Mouse (Mus musculus): Measurements from ENCODE around the gene Rnf113a1.
"Not testable (repeated sequence)": the region's sequence is repeated elsewhere in the genome, so short reads cannot be mapped to it uniquely, and the experiment has no call there.

DNA sequence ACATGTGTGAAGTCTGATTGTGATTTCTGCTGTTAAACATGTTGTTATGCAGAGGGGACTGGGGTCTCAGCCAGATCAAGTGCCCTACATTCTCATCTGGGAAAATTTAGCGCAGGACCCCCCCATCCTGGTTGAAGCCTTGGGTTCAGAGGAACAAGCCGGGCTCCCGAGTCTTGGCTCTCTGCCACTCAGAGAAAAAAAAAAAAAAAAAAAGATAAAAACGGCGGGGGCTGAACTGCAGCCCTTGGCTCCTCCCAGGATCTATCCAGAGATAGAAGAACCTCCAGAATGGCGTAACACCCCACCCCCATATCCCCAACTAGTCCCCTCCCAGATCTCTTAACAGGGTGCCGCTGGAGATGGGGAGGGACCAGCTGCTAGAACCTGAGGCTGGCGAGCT, 6.6 kb upstream of the Rnf113a1 start:
- TF ChIP-seq POLR2A (IDR thresholded peaks at IDR 0.05; ENCODE audit: low read depth, low read length); CTCF (IDR thresholded peaks at IDR 0.05; ENCODE audit: borderline replicate concordance, insufficient read depth, low read length): not testable (repeated sequence)
